Mouse (Mus musculus): ENCODE results near the gene Styk1. TPM values are rescaled to one million over a fixed set of nuclear protein-coding genes. Genes with fewer than 3 reads are reported as not detected.

The Styk1 gene
- 0.79 and 1.9 TPM in 2 replicates for polyA plus RNA-seq (2016; fragmentation: Nextera tagmentation; extraction: Ambion mirVana)

GRCm38 (mm10) chr6:131353352-131353919 lies at the start of gene Styk1:
Gene Styk1 (minus strand): TSS chr6:131353597.
- H3K27me3 ChIP-seq (ENCODE audit: low read depth, poor library complexity, severe bottlenecking): no peaks in the 10 kb centered on the region
- peak within 1 kb of the TSS; percentile 49 for H3K4me3 ChIP-seq
- H3K27ac ChIP-seq: peak within 1 kb of the TSS; percentile 53; the same call in 1 of the 2 replicates
- WGBS: 2% methylated on average over 16 of the region's 16 CpGs
- H3K4me1 ChIP-seq: peaks cover 3% of the 10 kb centered on the region; the same call in 1 of the 2 replicates
- peak; percentile 82 for DNase-seq (ENCODE audit: low spot score)
- H3K36me3 ChIP-seq: no peaks in the 10 kb centered on the region
- H3K9me3 ChIP-seq (replicated peaks): no peaks in the 10 kb centered on the region

DNA sequence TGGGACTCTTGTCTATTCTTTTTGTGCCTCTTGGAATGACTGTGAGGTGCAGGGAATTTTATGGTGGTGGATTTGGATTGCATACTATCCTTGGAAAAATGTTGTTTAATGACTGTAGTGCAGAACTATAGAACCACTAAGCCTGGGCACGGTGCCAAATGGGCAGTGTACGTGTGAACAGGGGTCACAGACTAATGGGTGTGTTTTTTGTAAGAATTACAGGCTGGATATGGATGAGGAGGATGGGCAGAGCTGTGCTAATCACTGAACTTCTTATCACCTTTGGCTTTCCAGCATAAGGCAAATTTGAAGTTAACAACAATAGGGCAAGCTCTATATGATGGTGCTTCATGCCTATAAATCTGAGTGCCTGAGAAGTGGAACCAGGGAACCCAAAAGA lies 49.6 kb upstream of the Styk1 start:
- Histone ChIP-seq H3K27ac (no peak overlapping the region), H3K27me3 (ENCODE audit: low read depth, poor library complexity, severe bottlenecking) (no peaks in the 10 kb centered on the region), H3K36me3 (no peaks in the 10 kb centered on the region), H3K4me3 (no peak overlapping the region), H3K9me3 (replicated peaks) (no peaks in the 10 kb centered on the region), H3K4me1 (no peaks in the 10 kb centered on the region)
- no peak for DNase-seq (ENCODE audit: low spot score)
- 80% methylated on average over 2 of the region's 2 CpGs for WGBS

- Histone ChIP-seq H3K9me3 (replicated peaks) (no peaks in the 10 kb centered on the region), H3K4me1 (no peaks in the 10 kb centered on the region), H3K27ac (no peak overlapping the region), H3K4me3 (no peak overlapping the region), H3K36me3 (no peaks in the 10 kb centered on the region), H3K27me3 (ENCODE audit: low read depth, poor library complexity, severe bottlenecking) (no peaks in the 10 kb centered on the region)
- DNase-seq (ENCODE audit: low spot score): no peak
Observed at GRCm38 (mm10) chr6:131402606-131403005, 49.2 kb upstream of the Styk1 start.

DNA sequence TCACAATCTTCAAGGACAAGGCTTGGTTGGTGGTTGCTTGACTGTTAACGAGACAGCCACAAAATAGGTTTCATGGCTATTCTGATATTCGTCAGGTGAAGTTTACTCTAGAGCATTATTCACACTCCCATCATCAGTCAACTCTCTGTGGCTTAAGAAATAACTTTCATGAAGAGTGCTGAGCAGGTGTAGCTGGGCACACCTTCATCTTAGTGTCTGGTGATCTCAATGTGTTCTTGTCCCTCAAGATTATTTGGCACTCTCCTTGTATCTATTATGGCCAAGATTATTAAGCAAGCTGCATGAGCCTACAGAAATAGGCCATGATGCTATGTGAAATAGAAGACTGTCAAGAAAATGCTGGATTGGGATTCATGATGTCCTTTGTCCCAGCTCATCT lies 47.9 kb upstream of the Styk1 start:
- H3K9me3 ChIP-seq (replicated peaks): no peaks in the 10 kb centered on the region
- no peaks in the 10 kb centered on the region for H3K36me3 ChIP-seq
- H3K27me3 ChIP-seq (ENCODE audit: low read depth, poor library complexity, severe bottlenecking): no peaks in the 10 kb centered on the region
- no peak overlapping the region for H3K27ac ChIP-seq
- DNase-seq (ENCODE audit: low spot score): no peak
- WGBS: 87% methylated on average over 2 of the region's 2 CpGs
- no peak overlapping the region for H3K4me3 ChIP-seq
- H3K4me1 ChIP-seq: no peaks in the 10 kb centered on the region

- Histone ChIP-seq H3K27ac (no peak overlapping the region), H3K27me3 (ENCODE audit: low read depth, poor library complexity, severe bottlenecking) (no peaks in the 10 kb centered on the region), H3K4me1 (no peaks in the 10 kb centered on the region), H3K9me3 (replicated peaks) (no peaks in the 10 kb centered on the region), H3K36me3 (no peaks in the 10 kb centered on the region), H3K4me3 (no peak overlapping the region)
- DNase-seq (ENCODE audit: low spot score): no peak
- WGBS: 64% methylated on average over 1 of the region's 1 CpGs
Observed at GRCm38 (mm10) chr6:131396650-131397049, 43.3 kb upstream of the Styk1 start.

DNA sequence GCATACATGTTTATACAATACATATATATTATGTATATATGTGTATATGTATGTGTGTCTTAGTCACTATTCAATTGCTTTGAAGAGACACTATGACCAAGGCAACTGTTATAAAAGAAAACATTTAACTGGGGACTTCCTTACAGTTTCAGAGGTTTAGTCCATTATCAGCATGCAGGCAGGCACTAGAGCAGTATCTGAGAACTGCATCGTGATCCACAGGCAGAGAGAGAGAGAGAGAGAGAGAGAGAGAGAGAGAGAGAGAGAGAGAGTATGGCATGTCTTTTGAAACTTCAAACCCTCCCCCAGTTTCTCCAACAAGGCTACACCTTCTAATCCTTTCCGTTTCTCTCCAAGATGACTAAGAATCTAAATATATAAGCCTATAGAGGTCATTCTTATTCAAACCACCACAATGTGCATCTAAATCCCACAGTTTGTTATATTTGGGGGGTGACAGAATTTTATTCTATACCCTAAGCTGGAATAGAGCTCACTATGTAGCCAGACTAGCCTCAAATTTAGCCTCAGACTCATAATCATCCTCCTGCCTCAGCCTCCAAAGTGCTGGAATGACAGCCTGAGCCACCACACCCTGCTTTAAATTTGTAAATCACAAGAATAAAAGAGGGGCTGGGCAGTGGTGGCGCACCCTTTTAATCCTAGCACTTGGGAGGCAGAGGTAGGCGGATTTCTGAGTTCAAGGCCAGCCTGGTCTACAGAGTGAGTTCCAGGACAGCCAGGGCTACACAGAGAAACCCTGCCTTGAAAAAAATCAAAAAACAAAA lies 40.7 kb upstream of the Styk1 start:
- no peaks in the 10 kb centered on the region for H3K4me1 ChIP-seq
- H3K27me3 ChIP-seq (ENCODE audit: low read depth, poor library complexity, severe bottlenecking): peaks cover 7% of the 10 kb centered on the region; the same call in 1 of the 2 replicates
- 84% methylated on average over 4 of the region's 4 CpGs for WGBS
- no peaks in the 10 kb centered on the region for H3K36me3 ChIP-seq
- DNase-seq (ENCODE audit: low spot score): no peak
- no peaks in the 10 kb centered on the region for H3K9me3 ChIP-seq (replicated peaks)
- H3K27ac ChIP-seq: no peak overlapping the region
- no peak overlapping the region for H3K4me3 ChIP-seq

DNA sequence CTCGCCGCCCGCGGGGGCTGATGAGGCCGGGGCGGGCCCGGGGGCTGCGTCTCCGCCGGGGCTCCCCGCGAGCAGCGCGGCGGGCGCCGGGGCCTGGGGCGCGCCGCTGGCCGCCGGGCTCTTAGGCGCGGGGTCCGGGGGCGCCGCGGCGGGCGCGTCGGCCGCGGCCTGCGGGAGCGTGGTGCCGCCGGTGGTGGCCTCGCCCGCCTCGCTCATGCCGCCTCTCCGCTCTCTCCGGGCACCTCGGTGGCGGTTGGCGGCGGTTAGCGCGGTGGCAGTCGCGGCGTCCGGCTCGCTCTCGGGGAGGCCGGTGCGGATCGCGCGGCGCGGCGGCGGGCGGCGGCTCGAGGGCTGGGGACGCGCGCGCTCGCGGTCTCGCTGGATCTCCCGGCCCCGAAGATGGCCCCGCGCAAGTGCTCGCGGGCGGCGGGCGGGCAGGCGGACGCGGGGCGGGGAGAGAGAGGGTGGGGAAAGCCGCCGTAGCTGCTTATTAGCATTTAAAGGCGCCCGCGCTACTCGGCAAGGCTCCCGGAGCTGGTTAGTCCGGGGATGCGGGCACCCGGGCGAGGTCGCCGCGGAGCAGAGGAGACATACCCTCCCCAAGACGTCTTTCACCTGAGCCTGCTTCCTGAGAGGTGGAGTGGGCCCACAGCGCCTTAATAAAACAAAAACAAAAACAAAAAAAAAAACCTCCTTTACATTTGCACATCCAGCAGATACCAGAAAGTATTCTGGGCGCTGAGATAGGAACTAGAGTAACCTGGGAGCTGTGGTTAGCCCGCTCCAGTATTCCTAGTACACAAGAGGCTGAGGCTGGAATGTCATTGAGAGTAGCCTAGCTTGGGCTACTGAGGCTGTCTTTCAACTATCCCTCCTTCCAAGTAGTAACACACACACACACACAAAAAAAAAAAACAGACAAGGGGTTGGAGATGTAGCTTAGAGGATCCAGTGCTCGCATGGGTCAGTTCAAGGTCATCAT lies 34.9 kb upstream of the Styk1 start, which contains the start of gene Ybx3:
Gene Ybx3 (minus strand): TSS at position 437 of the 982 bp plus-strand sequence.
- H3K27ac ChIP-seq: peak within 1 kb of the TSS; percentile 93
- peaks cover 18% of the 10 kb centered on the region for H3K4me1 ChIP-seq
- peak within 1 kb of the TSS; percentile 84 for H3K4me3 ChIP-seq
- WGBS: 6% methylated on average over 102 of the region's 107 CpGs
- DNase-seq (ENCODE audit: low spot score): peak; percentile 82
- H3K27me3 ChIP-seq (ENCODE audit: low read depth, poor library complexity, severe bottlenecking): peaks cover 7% of the 10 kb centered on the region; the same call in 1 of the 2 replicates
- H3K36me3 ChIP-seq: no peaks in the 10 kb centered on the region
- no peaks in the 10 kb centered on the region for H3K9me3 ChIP-seq (replicated peaks)

- H3K4me1 ChIP-seq: peaks cover 25% of the 10 kb centered on the region
- peak overlapping the region; percentile 84 for H3K4me3 ChIP-seq
- H3K9me3 ChIP-seq (replicated peaks): no peaks in the 10 kb centered on the region
- H3K36me3 ChIP-seq: no peaks in the 10 kb centered on the region
- under 1% methylated on average over 43 of the region's 43 CpGs for WGBS
- H3K27me3 ChIP-seq (ENCODE audit: low read depth, poor library complexity, severe bottlenecking): peaks cover 7% of the 10 kb centered on the region; the same call in 1 of the 2 replicates
- peak overlapping the region; percentile 93 for H3K27ac ChIP-seq
- peak; percentile 61 for DNase-seq (ENCODE audit: low spot score)
Observed at GRCm38 (mm10) chr6:131387221-131388039, 34.0 kb upstream of the Styk1 start.

- Histone ChIP-seq H3K9me3 (replicated peaks) (no peaks in the 10 kb centered on the region), H3K36me3 (peaks cover 6% of the 10 kb centered on the region; the same call in 1 of the 2 replicates), H3K27me3 (ENCODE audit: low read depth, poor library complexity, severe bottlenecking) (peaks cover 7% of the 10 kb centered on the region; the same call in 1 of the 2 replicates), H3K4me3 (peak overlapping the region; percentile 84), H3K27ac (no peak overlapping the region), H3K4me1 (peaks cover 29% of the 10 kb centered on the region)
- DNase-seq (ENCODE audit: low spot score): no peak
- 56% methylated on average over 9 of the region's 9 CpGs for WGBS
Observed at GRCm38 (mm10) chr6:131386416-131387019, 33.1 kb upstream of the Styk1 start.

DNA sequence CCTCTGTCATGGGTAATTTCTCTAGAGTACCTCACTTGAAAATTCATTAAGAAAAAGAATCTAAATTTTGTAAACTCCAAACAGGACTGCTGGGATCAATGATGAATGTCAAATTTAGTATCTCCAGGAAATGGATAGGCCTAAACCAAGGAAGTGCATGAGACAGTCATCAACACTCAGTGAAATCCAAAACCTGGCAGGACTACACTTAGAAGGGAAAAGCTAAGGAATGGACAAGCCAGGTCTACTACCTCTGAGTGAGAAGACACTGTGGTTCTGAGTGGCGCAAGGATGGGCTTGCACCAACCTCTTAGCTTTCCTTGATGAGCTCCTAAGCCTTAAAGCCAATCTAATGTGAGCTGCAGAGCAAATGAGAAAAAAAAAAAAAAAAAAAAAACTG lies 32.1 kb upstream of the Styk1 start:
- Histone ChIP-seq H3K36me3 (peaks cover 16% of the 10 kb centered on the region), H3K4me1 (peaks cover 29% of the 10 kb centered on the region), H3K4me3 (no peak overlapping the region), H3K27me3 (ENCODE audit: low read depth, poor library complexity, severe bottlenecking) (peaks cover 7% of the 10 kb centered on the region; the same call in 1 of the 2 replicates), H3K9me3 (replicated peaks) (no peaks in the 10 kb centered on the region), H3K27ac (no peak overlapping the region)
- 97% methylated on average over 1 of the region's 1 CpGs for WGBS
- DNase-seq (ENCODE audit: low spot score): no peak

GRCm38 (mm10) chr6:131383713-131384330 lies 30.4 kb upstream of the Styk1 start:
- Histone ChIP-seq H3K4me1 (peaks cover 29% of the 10 kb centered on the region), H3K4me3 (no peak overlapping the region), H3K27me3 (ENCODE audit: low read depth, poor library complexity, severe bottlenecking) (no peaks in the 10 kb centered on the region), H3K27ac (no peak overlapping the region), H3K9me3 (replicated peaks) (no peaks in the 10 kb centered on the region), H3K36me3 (peaks cover 33% of the 10 kb centered on the region)
- DNase-seq (ENCODE audit: low spot score): no peak
- 55% methylated on average over 6 of the region's 6 CpGs for WGBS

Data from limb, embryonic 10.5 days (tissue).